Mouse (Mus musculus): ENCODE results near the gene Ccdc151.

- TF ChIP-seq GATA1 (IDR thresholded peaks at IDR 0.05; ENCODE audit: low read length) (no peak), TAL1 (IDR thresholded peaks at IDR 0.05; ENCODE audit: low read length) (no peak)
Measured at GRCm38 (mm10) chr9:21996178-21996867, 6.1 kb downstream of the Ccdc151 start.

All from erythroblast, embryonic 14.5 days (primary cell).